Mouse (Mus musculus): ENCODE results near the gene Gm21915.
A peak's percentile ranks its signal among the peaks of the same experiment; 100 is the strongest.

The Gm21915 gene

GRCm38 (mm10) chr9:40670313-40670712 lies at the start of gene Gm21915:
Gene Gm21915 (plus strand): TSS chr9:40670613.
- no peak for DNase-seq (ENCODE audit: low spot score)

- DNase-seq (ENCODE audit: low spot score): no peak
Observed at GRCm38 (mm10) chr9:40622265-40622664, 48.1 kb upstream of the Gm21915 start.

GRCm38 (mm10) chr9:40622793-40623192 lies 47.6 kb upstream of the Gm21915 start:
- DNase-seq (ENCODE audit: low spot score): no peak

- no peak for DNase-seq (ENCODE audit: low spot score)
Observed at GRCm38 (mm10) chr9:40625341-40625740, 45.1 kb upstream of the Gm21915 start.

- DNase-seq (ENCODE audit: low spot score): no peak
Observed at GRCm38 (mm10) chr9:40626566-40626965, 43.8 kb upstream of the Gm21915 start.

- DNase-seq (ENCODE audit: low spot score): no peak
Observed at GRCm38 (mm10) chr9:40627146-40627713, 43.2 kb upstream of the Gm21915 start.

- DNase-seq (ENCODE audit: low spot score): no peak
Observed at GRCm38 (mm10) chr9:40628130-40629069, 42.0 kb upstream of the Gm21915 start.

GRCm38 (mm10) chr9:40629441-40629840 lies 41.0 kb upstream of the Gm21915 start:
- no peak for DNase-seq (ENCODE audit: low spot score)

- no peak for DNase-seq (ENCODE audit: low spot score)
Observed at GRCm38 (mm10) chr9:40631101-40631500, 39.3 kb upstream of the Gm21915 start.

GRCm38 (mm10) chr9:40631505-40631904 lies 38.9 kb upstream of the Gm21915 start:
- no peak for DNase-seq (ENCODE audit: low spot score)

- DNase-seq (ENCODE audit: low spot score): peak; percentile 34
Observed at GRCm38 (mm10) chr9:40636054-40636453, 34.4 kb upstream of the Gm21915 start.

GRCm38 (mm10) chr9:40637705-40638393 lies 32.6 kb upstream of the Gm21915 start:
- DNase-seq (ENCODE audit: low spot score): no peak

GRCm38 (mm10) chr9:40638394-40639049 lies 31.9 kb upstream of the Gm21915 start:
- DNase-seq (ENCODE audit: low spot score): no peak

- DNase-seq (ENCODE audit: low spot score): no peak
Observed at GRCm38 (mm10) chr9:40639536-40640187, 30.8 kb upstream of the Gm21915 start.

- no peak for DNase-seq (ENCODE audit: low spot score)
Observed at GRCm38 (mm10) chr9:40641318-40641717, 29.1 kb upstream of the Gm21915 start.

GRCm38 (mm10) chr9:40642470-40643220 lies 27.8 kb upstream of the Gm21915 start:
- no peak for DNase-seq (ENCODE audit: low spot score)

- DNase-seq (ENCODE audit: low spot score): no peak
Observed at GRCm38 (mm10) chr9:40649444-40649843, 21.0 kb upstream of the Gm21915 start.

GRCm38 (mm10) chr9:40649983-40650382 lies 20.4 kb upstream of the Gm21915 start:
- DNase-seq (ENCODE audit: low spot score): no peak

- no peak for DNase-seq (ENCODE audit: low spot score)
Observed at GRCm38 (mm10) chr9:40651239-40651859, 19.1 kb upstream of the Gm21915 start.

GRCm38 (mm10) chr9:40652757-40653156 lies 17.7 kb upstream of the Gm21915 start:
- no peak for DNase-seq (ENCODE audit: low spot score)

Measured in c-Kit-positive CD71-positive TER-119-positive erythroid progenitor cells, embryonic 14.5 days (primary cell).